Mouse (Mus musculus) spleen, adult 12 weeks (tissue): ENCODE measurements around the gene Btbd35f21.
"Not testable (repeated sequence)": the region's sequence is repeated elsewhere in the genome, so short reads cannot be mapped to it uniquely, and the experiment has no call there.

Experiments
- DNase-seq: peaks from one replicate; pipeline ENCODE4 v3.0.0; 2022; ENCODE audit warnings: low spot score

Gene Btbd35f21

GRCm38 (mm10) chrX:32725809-32726208, at the start of gene Btbd35f21:
Gene Btbd35f21 (plus strand): TSS chrX:32726109.
- not testable (repeated sequence) for DNase-seq
